In genomic region chr3:90248746-90249100, GRCm38 (mm10) we compare ENCODE assay signal across 8 mouse cellular contexts. TPM values are rescaled to one million over a fixed set of nuclear protein-coding genes. Genes with fewer than 3 reads are reported as not detected.
DNase-seq lines count a peak whose midpoint lies in the region.

No protein-coding gene starts in this region.

- H3K4me3 ChIP-seq in megakaryocyte, embryonic 14.5 days (replicated peaks), result peak overlapping the region; percentile 98

- H3K27me3 ChIP-seq in megakaryocyte, embryonic 14.5 days (replicated peaks), result no peaks in the 10 kb centered on the region

- DNase-seq in ovary, postnatal 36 days (ENCODE audit: low spot score), result peak; percentile 31
- no peak for DNase-seq in ovary, adult 18-20 months (ENCODE audit: low spot score)
- peak; percentile 47 for DNase-seq in brain, adult 2 months (ENCODE audit: low read depth, low spot score)
- peak; percentile 56 to 65 for DNase-seq in heart, adult 9 months (ENCODE audit: low spot score in 2 of 2)
- peak; percentile 44 to 51 for DNase-seq in kidney, postnatal 36 days
- peak; percentile 49 for DNase-seq in yolk sac, embryonic 10.5 days (ENCODE audit: low spot score)
- no peak for DNase-seq in frontal cortex, postnatal 14 days (ENCODE audit: low spot score in 2 of 2)

- no peaks in the 10 kb centered on the region for H3K9me3 ChIP-seq in megakaryocyte, embryonic 14.5 days

- H3K36me3 ChIP-seq in megakaryocyte, embryonic 14.5 days (replicated peaks; ENCODE audit: low read length), result peaks cover 26% of the 10 kb centered on the region

- peaks cover 53% of the 10 kb centered on the region for H3K4me1 ChIP-seq in megakaryocyte, embryonic 14.5 days

RNA-seq across cellular contexts. Expression of gene Slc39a1, which starts 0.8 kb away (rescaled TPM):
- 14.4 and 22.8 TPM in 2 replicates for polyA plus RNA-seq in megakaryocyte, embryonic 14.5 days (2012; ENCODE audit: insufficient read depth, low replicate concordance)

RNA-seq across cellular contexts. Expression of gene Crtc2, which starts 5.2 kb away (rescaled TPM):
- 53.7 and 79.0 TPM in 2 replicates for polyA plus RNA-seq in megakaryocyte, embryonic 14.5 days (2012; ENCODE audit: insufficient read depth, low replicate concordance)

RNA-seq across cellular contexts. Expression of gene Creb3l4, which starts 5.4 kb away (rescaled TPM):
- 0.07 TPM in 1 of 2 replicates, not detected in the other for polyA plus RNA-seq in megakaryocyte, embryonic 14.5 days (2012; ENCODE audit: insufficient read depth, low replicate concordance)

RNA-seq across cellular contexts. Expression of gene Dennd4b, which starts 16.3 kb away (rescaled TPM):
- 41.0 and 105 TPM in 2 replicates for polyA plus RNA-seq in megakaryocyte, embryonic 14.5 days (2012; ENCODE audit: insufficient read depth, low replicate concordance)

RNA-seq across cellular contexts. Expression of gene Jtb, which starts 17.3 kb away (rescaled TPM):
- 132 and 150 TPM in 2 replicates for polyA plus RNA-seq in megakaryocyte, embryonic 14.5 days (2012; ENCODE audit: insufficient read depth, low replicate concordance)

Comparison
In these comparisons a context has a peak if more than half of its experiments do, and no peak if none do; other contexts are left out.
1. DNase-seq: peak in ovary, postnatal 36 days (single experiment), brain, adult 2 months (single experiment), heart, adult 9 months (2 of 2), kidney, postnatal 36 days (2 of 2) and yolk sac, embryonic 10.5 days (single experiment); none in ovary, adult 18-20 months (single experiment) and frontal cortex, postnatal 14 days (0 of 2).